Mouse (Mus musculus) midbrain, embryonic 11.5 days (tissue): ENCODE data around the gene Ssc4d. TPM values are rescaled to one million over a fixed set of nuclear protein-coding genes. Genes with fewer than 3 reads are reported as not detected.

Source experiments
- ATAC-seq: fragments of 200-750 bp; cut with Nextera tagmentation; 2 replicates; pipeline ENCODE4 v1.8.0; 2017; ENCODE audit warnings: moderate TSS enrichment, moderate library complexity; ENCODE audit not compliant: low FRiP score
- DNase-seq: peaks from one replicate; pipeline ENCODE4 v3.0.0; 2015; ENCODE audit warnings: low spot score; ENCODE audit errors: missing footprints
- H3K27ac ChIP-seq: fragments of 300-500 bp; sonication (generic); 2 replicates; pipeline ENCODE4 v1.5.1; 2014; ENCODE audit warnings: low read depth, low read length
- H3K27me3 ChIP-seq: fragments of 300-500 bp; sonication (generic); 2 replicates; pipeline ENCODE4 v1.6.1; 2014; ENCODE audit warnings: mild to moderate bottlenecking, low read length, moderate library complexity, mixed read lengths; ENCODE audit not compliant: control insufficient read depth, insufficient read depth
- H3K36me3 ChIP-seq: fragments of 300-500 bp; sonication (generic); 2 replicates; pipeline ENCODE4 v1.6.1; 2014; ENCODE audit warnings: mild to moderate bottlenecking, low read length, moderate library complexity, mixed read lengths; ENCODE audit not compliant: control insufficient read depth, insufficient read depth
- H3K4me1 ChIP-seq: fragments of 300-500 bp; sonication (generic); 2 replicates; pipeline ENCODE4 v1.6.1; 2014; ENCODE audit warnings: low read length; ENCODE audit not compliant: control insufficient read depth, insufficient read depth
- H3K4me2 ChIP-seq: fragments of 300-500 bp; sonication (generic); 2 replicates; pipeline ENCODE4 v1.6.1; 2014; ENCODE audit warnings: mild to moderate bottlenecking, moderate library complexity
- H3K4me3 ChIP-seq: fragments of 300-500 bp; sonication (generic); 2 replicates; pipeline ENCODE4 v1.5.1; 2014; ENCODE audit warnings: low read depth, low read length
- H3K9ac ChIP-seq: fragments of 300-500 bp; sonication (generic); 2 replicates; pipeline ENCODE4 v1.6.1; 2014; ENCODE audit warnings: low read length
- H3K9me3 ChIP-seq: fragments of 300-500 bp; sonication (generic); 2 replicates; pipeline ENCODE4 v1.6.1; 2016; ENCODE audit warnings: low read length; ENCODE audit not compliant: control insufficient read depth
- WGBS: fragments of 180-500 bp; shearing (Covaris S2); extraction: QIAGEN DNeasy Blood & Tissue Kit; methylation state at CpG from one replicate; pipeline ENCODE4 v1.1.7; 2014; 5-methylcytosine and 5-hydroxymethylcytosine counted together
- polyA plus RNA-seq: library from polyadenylated mRNA; unstranded; fragments of >200 nt; fragmentation: Nextera tagmentation; extraction: Ambion mirVana; gene quantifications from 2 replicates; pipeline ENCODE4 v1.2.1, GENCODE M21; 2014

Gene Ssc4d
- polyA plus RNA-seq, 1 experiment from 2014 or later: 0.68 TPM

DNA sequence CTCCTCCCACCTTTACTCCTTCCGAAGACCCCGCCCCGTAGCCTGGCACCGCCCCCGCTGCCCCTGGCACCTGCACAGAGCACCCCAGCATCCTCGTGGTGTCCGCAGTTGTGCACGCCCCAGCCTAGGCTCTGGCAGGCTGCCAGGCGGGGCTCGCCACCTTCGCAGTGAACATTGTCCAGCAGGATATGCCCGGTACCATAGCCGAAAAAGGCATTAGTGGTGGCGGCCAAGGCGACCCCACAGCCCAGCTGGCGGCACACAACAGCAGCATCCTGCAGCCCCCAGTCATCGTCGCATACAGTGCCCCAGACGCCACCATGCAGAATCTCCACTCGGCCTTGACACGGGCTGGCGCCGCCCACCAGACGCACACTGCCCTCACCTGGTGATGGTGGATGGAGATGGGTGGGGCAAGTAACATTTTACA lies 8.8 kb downstream of the Ssc4d start:
- WGBS: 13% methylated on average over 24 of the region's 24 CpGs
- Histone ChIP-seq H3K27ac (no peak overlapping the region), H3K36me3 (no peaks in the 10 kb centered on the region), H3K4me3 (no peak overlapping the region), H3K27me3 (peaks cover 5% of the 10 kb centered on the region; the same call in 1 of the 2 replicates), H3K4me1 (peaks cover 10% of the 10 kb centered on the region), H3K9me3 (no peaks in the 10 kb centered on the region), H3K9ac (0 out of 2 replicates have a peak overlapping the region, but pooled peaks have one; percentile 16), H3K4me2 (no peak overlapping the region)
- no peak for ATAC-seq
- DNase-seq: no peak

DNA sequence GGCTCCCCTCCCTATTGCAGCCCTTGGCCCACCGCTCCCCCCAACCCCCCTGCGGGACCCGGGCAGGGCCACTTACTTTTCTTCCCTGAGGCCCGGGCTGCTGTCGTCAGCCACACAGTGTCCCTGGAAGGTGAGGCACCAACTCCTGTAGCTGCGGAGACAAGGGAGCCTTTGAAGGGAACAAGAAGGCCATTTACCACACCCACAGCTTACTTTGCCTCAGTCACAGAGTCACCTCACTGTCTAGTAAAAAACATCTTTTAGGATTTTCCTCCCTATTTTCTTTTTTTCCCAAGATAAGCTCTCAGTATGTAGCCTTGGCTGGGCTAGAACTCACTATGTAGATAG lies 11.1 kb downstream of the Ssc4d start:
- WGBS: 4% methylated on average over 6 of the region's 6 CpGs
- Histone ChIP-seq H3K36me3 (no peaks in the 10 kb centered on the region), H3K4me2 (peak overlapping the region; percentile 69), H3K27ac (peak overlapping the region; percentile 69), H3K4me1 (peaks cover 10% of the 10 kb centered on the region), H3K9me3 (no peaks in the 10 kb centered on the region), H3K4me3 (peak overlapping the region; percentile 42), H3K9ac (peak overlapping the region; percentile 74), H3K27me3 (peaks cover 5% of the 10 kb centered on the region; the same call in 1 of the 2 replicates)
- ATAC-seq: no peak
- DNase-seq: peak; percentile 87

DNA sequence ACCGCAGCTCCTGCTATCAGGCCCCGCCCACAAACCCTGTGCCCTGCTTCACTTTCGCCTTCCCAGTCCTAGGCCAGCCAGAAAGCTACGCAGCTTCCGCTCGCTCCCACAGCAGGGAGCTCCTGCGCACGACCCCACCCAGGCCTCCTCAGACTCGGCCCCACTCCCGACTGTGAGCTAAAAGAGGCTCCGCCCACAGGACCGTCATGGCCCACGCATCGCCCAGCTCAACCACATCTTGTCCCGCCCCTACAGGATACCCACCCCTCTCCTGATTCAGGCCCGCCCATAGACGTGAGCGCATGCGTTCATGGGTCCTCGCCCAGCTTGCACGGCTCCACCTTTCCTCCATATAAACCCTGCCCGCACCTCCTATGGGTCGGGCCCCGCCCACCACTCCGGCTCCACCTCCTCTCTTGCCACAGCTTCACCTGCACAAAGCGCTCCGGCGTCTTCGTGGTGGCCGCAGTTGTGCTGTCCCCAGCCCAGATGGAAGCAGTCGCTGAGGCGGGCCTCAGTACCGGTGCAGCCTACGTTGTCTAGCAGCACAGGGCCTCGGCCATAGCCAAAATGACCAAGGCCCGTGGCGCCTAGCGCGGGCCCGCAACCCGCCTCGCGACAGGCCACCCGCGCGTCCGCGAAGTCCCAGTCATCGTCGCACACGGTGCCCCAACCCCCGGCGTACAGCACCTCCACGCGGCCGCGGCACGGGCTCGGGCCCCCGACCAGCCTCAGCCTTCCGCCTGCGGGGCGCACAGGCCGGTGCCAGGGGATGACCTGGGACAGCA lies 11.6 kb downstream of the Ssc4d start:
- peak overlapping the region; percentile 74 for H3K9ac ChIP-seq
- peaks cover 10% of the 10 kb centered on the region for H3K4me1 ChIP-seq
- H3K36me3 ChIP-seq: no peaks in the 10 kb centered on the region
- H3K27ac ChIP-seq: peak overlapping the region; percentile 69
- H3K9me3 ChIP-seq: no peaks in the 10 kb centered on the region
- H3K4me3 ChIP-seq: peak overlapping the region; percentile 42
- H3K4me2 ChIP-seq: peak overlapping the region; percentile 69
- peaks cover 5% of the 10 kb centered on the region; the same call in 1 of the 2 replicates for H3K27me3 ChIP-seq
- ATAC-seq (peak; percentile 96), DNase-seq (peak; percentile 99)
- 1% methylated on average over 55 of the region's 64 CpGs for WGBS

DNA sequence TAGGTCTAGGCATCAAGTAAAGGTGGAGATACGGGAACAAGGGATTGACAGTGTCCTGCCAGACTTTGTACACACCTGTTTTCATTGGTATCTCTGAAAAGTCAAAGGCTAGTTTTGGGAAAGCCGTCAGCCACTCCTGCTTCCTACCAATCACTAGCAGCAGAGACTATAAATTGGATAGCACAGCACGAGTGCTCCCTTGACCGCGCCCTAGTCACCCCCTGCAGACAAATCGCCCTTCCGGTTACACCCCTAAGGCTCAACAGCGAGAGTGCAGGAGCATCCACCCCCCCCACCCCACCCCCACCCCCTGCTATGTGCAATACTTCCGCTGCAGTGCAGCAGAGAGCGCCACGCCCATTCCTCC lies 12.2 kb downstream of the Ssc4d start:
- peak overlapping the region; percentile 42 for H3K4me3 ChIP-seq
- no peaks in the 10 kb centered on the region for H3K36me3 ChIP-seq
- no peaks in the 10 kb centered on the region for H3K9me3 ChIP-seq
- peak overlapping the region; percentile 69 for H3K27ac ChIP-seq
- peak overlapping the region; percentile 74 for H3K9ac ChIP-seq
- H3K4me2 ChIP-seq: peak overlapping the region; percentile 69
- DNase-seq (no peak), ATAC-seq (no peak)
- peaks cover 5% of the 10 kb centered on the region; the same call in 1 of the 2 replicates for H3K27me3 ChIP-seq
- WGBS: 2% methylated on average over 11 of the region's 11 CpGs
- peaks cover 12% of the 10 kb centered on the region for H3K4me1 ChIP-seq

DNA sequence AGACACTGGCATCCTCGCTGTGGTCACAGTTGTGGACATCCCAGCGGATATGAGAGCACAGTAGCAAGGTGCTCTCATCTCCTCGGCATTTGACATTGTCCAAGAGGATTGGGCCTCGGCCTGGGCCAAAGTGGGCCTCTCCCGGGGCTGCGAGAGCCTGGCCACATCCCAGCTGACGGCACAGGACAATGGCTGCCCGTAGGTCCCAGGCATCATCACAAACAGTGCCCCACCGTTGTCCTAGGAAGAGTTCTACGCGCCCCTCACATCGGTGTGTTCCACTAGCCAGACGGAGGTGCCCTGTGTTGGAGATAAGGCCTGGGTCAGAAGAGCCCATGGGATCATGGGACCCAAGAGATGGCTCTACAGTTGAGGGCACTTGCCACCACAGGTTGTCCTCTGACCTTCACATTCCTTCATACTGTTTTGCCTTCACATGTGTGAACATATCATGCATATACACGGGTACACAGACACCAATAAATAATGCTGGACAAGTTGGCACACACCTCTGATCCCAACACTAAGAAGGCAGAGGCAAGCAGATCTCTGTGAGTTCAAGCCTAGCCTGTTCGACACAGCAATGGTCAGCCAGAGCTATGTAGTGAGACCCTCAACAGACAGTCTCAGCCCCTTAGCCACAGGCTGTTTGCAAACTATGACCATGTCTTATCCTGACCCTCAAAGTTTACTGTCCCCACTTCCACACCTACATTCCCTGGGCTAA lies 13.3 kb downstream of the Ssc4d start:
- no peak overlapping the region for H3K4me3 ChIP-seq
- H3K9me3 ChIP-seq: no peaks in the 10 kb centered on the region
- DNase-seq (no peak), ATAC-seq (no peak)
- H3K4me1 ChIP-seq: peaks cover 15% of the 10 kb centered on the region
- no peaks in the 10 kb centered on the region for H3K36me3 ChIP-seq
- H3K27ac ChIP-seq: no peak overlapping the region; the same call in 1 of the 2 replicates
- no peak overlapping the region for H3K9ac ChIP-seq
- 95% methylated on average over 15 of the region's 15 CpGs for WGBS
- H3K27me3 ChIP-seq: peaks cover 5% of the 10 kb centered on the region; the same call in 1 of the 2 replicates
- H3K4me2 ChIP-seq: peak overlapping the region; percentile 69

DNA sequence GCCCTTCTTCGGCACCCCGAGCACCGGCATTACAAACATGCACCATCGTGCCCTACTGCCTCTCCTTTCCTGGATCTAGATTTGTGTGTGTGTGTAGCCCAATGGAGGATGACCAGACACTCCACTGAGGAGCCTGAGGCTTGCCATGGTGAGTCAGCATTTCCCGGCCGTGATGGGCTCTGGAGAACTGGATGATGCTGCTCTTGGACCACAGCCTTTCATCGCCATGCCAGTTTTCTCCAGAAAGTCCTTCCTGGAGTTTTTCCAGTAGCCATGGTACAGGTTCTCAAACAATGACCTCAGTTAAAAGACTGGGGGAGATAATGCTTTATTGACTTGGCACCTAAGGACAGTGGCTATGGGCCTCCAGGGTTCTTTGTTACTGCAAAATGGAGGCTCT lies 14.4 kb downstream of the Ssc4d start:
- Histone ChIP-seq H3K27ac (no peak overlapping the region), H3K4me1 (peaks cover 11% of the 10 kb centered on the region), H3K36me3 (no peaks in the 10 kb centered on the region), H3K4me2 (no peak overlapping the region), H3K27me3 (no peaks in the 10 kb centered on the region), H3K9me3 (no peaks in the 10 kb centered on the region), H3K9ac (no peak overlapping the region), H3K4me3 (no peak overlapping the region)
- 96% methylated on average over 7 of the region's 7 CpGs for WGBS
- no peak for DNase-seq
- ATAC-seq: no peak

DNA sequence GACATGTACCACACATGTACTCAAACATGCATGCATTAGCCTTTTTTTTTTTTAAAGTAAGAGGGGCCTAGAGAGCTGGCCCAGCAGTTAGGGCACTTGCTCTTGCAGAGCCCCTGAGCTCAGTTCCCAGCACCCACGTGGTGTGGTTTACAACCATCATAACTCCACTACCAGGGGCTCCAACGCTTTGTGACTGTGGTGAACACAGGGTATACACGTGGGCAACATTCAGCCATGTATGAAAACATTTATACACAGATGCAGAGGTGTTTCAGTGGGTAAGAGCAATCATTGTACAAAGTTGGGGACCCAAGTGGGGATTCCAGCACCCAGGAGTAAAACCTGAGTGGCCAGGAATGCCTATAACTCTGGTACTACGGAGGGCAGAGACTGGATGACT lies 16.0 kb downstream of the Ssc4d start:
- Histone ChIP-seq H3K27me3 (no peaks in the 10 kb centered on the region), H3K4me3 (no peak overlapping the region), H3K9me3 (no peaks in the 10 kb centered on the region), H3K36me3 (no peaks in the 10 kb centered on the region), H3K9ac (no peak overlapping the region), H3K4me2 (no peak overlapping the region), H3K27ac (no peak overlapping the region), H3K4me1 (peaks cover 11% of the 10 kb centered on the region)
- 91% methylated on average over 4 of the region's 4 CpGs for WGBS
- no peak for ATAC-seq
- DNase-seq: peak; percentile 83

DNA sequence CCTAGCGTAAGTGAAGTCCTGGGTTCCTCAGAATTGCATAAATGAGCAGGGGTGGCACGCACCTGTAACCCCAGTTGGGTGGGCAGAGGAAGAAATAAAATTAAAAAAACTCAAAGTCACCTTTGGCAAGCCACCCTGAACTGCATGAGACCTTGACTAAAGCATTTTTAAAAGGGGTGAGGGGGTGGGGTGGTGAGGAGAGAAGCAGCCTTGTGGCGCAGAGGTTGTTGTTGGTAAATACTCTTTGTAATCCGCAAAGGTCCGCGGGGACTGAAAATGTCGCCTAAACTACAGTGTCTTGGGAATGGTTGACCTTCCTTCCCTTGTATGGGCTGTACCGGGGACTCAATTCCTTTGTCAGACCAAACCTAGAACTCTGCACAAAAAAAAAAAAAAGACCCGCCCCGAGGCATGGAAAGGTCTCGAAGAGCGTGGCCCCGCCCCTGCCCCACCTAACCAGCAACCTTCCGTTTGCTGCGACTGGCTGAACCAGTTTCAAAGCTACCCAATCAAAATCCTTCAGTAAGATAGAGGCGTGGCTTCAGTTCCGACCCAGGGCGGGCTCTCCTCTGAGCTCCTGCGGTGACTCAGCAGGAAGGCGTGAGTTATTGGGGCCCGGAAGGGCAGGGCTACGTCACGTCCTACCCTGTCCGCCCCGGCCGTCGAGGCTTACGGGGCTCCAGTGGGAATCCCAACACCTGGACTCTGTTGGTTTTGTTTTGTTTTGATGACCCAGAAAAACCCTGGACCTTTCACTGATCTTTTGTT lies 16.9 kb downstream of the Ssc4d start:
- H3K9me3 ChIP-seq: no peaks in the 10 kb centered on the region
- no peak overlapping the region for H3K9ac ChIP-seq
- H3K36me3 ChIP-seq: no peaks in the 10 kb centered on the region
- H3K4me3 ChIP-seq: peak overlapping the region; percentile 11
- peak overlapping the region; percentile 63 for H3K27ac ChIP-seq
- peaks cover 8% of the 10 kb centered on the region for H3K4me1 ChIP-seq
- peak; percentile 97 for DNase-seq
- no peaks in the 10 kb centered on the region for H3K27me3 ChIP-seq
- H3K4me2 ChIP-seq: peak overlapping the region; percentile 27; the same call in 1 of the 2 replicates
- ATAC-seq: peak; percentile 84
- 9% methylated on average over 28 of the region's 28 CpGs for WGBS
